Mouse (Mus musculus): ENCODE measurements around the gene Slc38a3. TPM values are rescaled to one million over a fixed set of nuclear protein-coding genes. Genes with fewer than 3 reads are reported as not detected.

Slc38a3 gene
- polyA plus RNA-seq, 1 experiment from 2014 or later = 2.8 TPM

DNA sequence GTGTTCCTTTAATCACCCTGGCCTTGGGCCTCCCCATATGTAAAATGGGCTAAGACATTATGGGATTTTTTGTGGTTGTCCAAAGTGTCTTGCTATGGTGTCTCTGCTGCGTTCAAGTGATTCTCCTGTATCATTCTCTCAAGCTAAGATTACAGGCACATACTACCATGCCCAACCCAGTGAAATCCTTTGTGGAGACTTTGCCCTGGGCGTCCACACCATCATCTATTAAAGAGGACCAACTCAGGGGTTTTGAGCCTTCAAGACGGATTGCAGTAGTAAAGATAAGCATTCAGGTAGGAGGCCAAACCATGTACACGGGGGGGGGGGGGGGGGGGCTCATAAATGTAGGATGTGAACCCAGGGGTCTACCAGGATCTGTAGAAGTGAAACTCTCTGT, 14.7 kb downstream of the Slc38a3 start:
- ATAC-seq (replicated peaks; ENCODE audit: insufficient number of reproducible peaks, low FRiP score, low TSS enrichment) = no peak
- 69% methylated on average over 4 of the region's 4 CpGs for WGBS (ENCODE audit: insufficient replicate concordance)
- no peak overlapping the region for H3K27ac ChIP-seq (ENCODE audit: low read depth, low read length)
- no peak overlapping the region for H3K4me3 ChIP-seq (ENCODE audit: low read depth, low read length)
- H3K4me2 ChIP-seq = no peak overlapping the region
- H3K27me3 ChIP-seq (ENCODE audit: control insufficient read depth, insufficient read depth, low read length) = peaks cover 3% of the 10 kb centered on the region; the same call in 1 of the 2 replicates
- no peaks in the 10 kb centered on the region for H3K9me3 ChIP-seq (replicated peaks; ENCODE audit: control insufficient read depth, low read length)
- no peaks in the 10 kb centered on the region for H3K36me3 ChIP-seq (ENCODE audit: control insufficient read depth, insufficient read depth, low read length)
- H3K9ac ChIP-seq (ENCODE audit: low read depth, low read length) = no peak overlapping the region
- peaks cover 9% of the 10 kb centered on the region for H3K4me1 ChIP-seq (ENCODE audit: control insufficient read depth, insufficient read depth, low read length)

DNA sequence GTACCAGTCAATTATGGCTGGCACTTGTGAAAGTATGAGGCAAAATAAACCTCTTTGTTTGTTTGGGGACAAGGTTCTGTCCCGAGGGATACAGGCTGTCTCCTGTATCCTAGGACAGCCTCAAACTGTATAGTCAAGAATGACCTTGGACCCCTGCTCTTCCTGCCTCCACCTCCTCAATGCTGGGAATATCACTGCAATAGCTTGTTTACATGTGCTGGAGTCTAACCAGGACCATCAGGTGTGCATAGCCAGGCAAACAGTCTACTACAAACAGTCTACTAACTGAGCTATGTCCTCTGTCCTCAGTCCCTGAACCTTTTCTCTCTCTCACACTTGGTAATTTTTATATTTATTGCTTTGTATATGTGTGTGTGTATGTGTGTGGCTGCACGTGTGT, 15.9 kb downstream of the Slc38a3 start:
- WGBS (ENCODE audit: insufficient replicate concordance) = 66% methylated on average over 2 of the region's 2 CpGs
- H3K36me3 ChIP-seq (ENCODE audit: control insufficient read depth, insufficient read depth, low read length) = no peaks in the 10 kb centered on the region
- ATAC-seq (replicated peaks; ENCODE audit: insufficient number of reproducible peaks, low FRiP score, low TSS enrichment) = no peak
- no peak overlapping the region for H3K4me2 ChIP-seq
- H3K9me3 ChIP-seq (replicated peaks; ENCODE audit: control insufficient read depth, low read length) = no peaks in the 10 kb centered on the region
- peaks cover 9% of the 10 kb centered on the region for H3K4me1 ChIP-seq (ENCODE audit: control insufficient read depth, insufficient read depth, low read length)
- H3K9ac ChIP-seq (ENCODE audit: low read depth, low read length) = no peak overlapping the region
- no peak overlapping the region for H3K4me3 ChIP-seq (ENCODE audit: low read depth, low read length)
- H3K27ac ChIP-seq (ENCODE audit: low read depth, low read length) = no peak overlapping the region
- no peaks in the 10 kb centered on the region for H3K27me3 ChIP-seq (ENCODE audit: control insufficient read depth, insufficient read depth, low read length)

GRCm38 (mm10) chr9:107650708-107651481, 18.4 kb downstream of the Slc38a3 start:
- 0 out of 2 replicates have a peak overlapping the region, but pooled peaks have one; percentile 16 for H3K9ac ChIP-seq (ENCODE audit: low read depth, low read length)

GRCm38 (mm10) chr9:107650225-107650624, 19.1 kb downstream of the Slc38a3 start:
- Histone ChIP-seq H3K27me3 (ENCODE audit: control insufficient read depth, insufficient read depth, low read length) (no peaks in the 10 kb centered on the region), H3K9ac (ENCODE audit: low read depth, low read length) (no peak overlapping the region)

More at GRCm38 (mm10) chr9:107650708-107651481, 18.4 kb downstream of the Slc38a3 start:
- no peak for ATAC-seq (replicated peaks; ENCODE audit: insufficient number of reproducible peaks, low FRiP score, low TSS enrichment)
- no peak overlapping the region for H3K27ac ChIP-seq (ENCODE audit: low read depth, low read length)
- no peak overlapping the region for H3K4me3 ChIP-seq (ENCODE audit: low read depth, low read length)
- peaks cover 9% of the 10 kb centered on the region for H3K4me1 ChIP-seq (ENCODE audit: control insufficient read depth, insufficient read depth, low read length)
- WGBS (ENCODE audit: insufficient replicate concordance) = 41% methylated on average over 12 of the region's 12 CpGs
- H3K36me3 ChIP-seq (ENCODE audit: control insufficient read depth, insufficient read depth, low read length) = no peaks in the 10 kb centered on the region
- no peak overlapping the region for H3K4me2 ChIP-seq
- H3K9me3 ChIP-seq (replicated peaks; ENCODE audit: control insufficient read depth, low read length) = no peaks in the 10 kb centered on the region
- no peaks in the 10 kb centered on the region for H3K27me3 ChIP-seq (ENCODE audit: control insufficient read depth, insufficient read depth, low read length)

GRCm38 (mm10) chr9:107648767-107649166, 20.6 kb downstream of the Slc38a3 start:
- H3K4me3 ChIP-seq (ENCODE audit: low read depth, low read length) = no peak overlapping the region
- WGBS (ENCODE audit: insufficient replicate concordance) = 49% methylated on average over 3 of the region's 3 CpGs
- H3K4me2 ChIP-seq = no peak overlapping the region
- no peaks in the 10 kb centered on the region for H3K9me3 ChIP-seq (replicated peaks; ENCODE audit: control insufficient read depth, low read length)
- ATAC-seq (replicated peaks; ENCODE audit: insufficient number of reproducible peaks, low FRiP score, low TSS enrichment) = no peak
- no peaks in the 10 kb centered on the region for H3K36me3 ChIP-seq (ENCODE audit: control insufficient read depth, insufficient read depth, low read length)
- H3K27me3 ChIP-seq (ENCODE audit: control insufficient read depth, insufficient read depth, low read length) = no peaks in the 10 kb centered on the region
- no peak overlapping the region for H3K27ac ChIP-seq (ENCODE audit: low read depth, low read length)
- peaks cover 9% of the 10 kb centered on the region for H3K4me1 ChIP-seq (ENCODE audit: control insufficient read depth, insufficient read depth, low read length)
- H3K9ac ChIP-seq (ENCODE audit: low read depth, low read length) = no peak overlapping the region

More at GRCm38 (mm10) chr9:107650225-107650624, 19.1 kb downstream of the Slc38a3 start:
- no peak overlapping the region for H3K27ac ChIP-seq (ENCODE audit: low read depth, low read length)
- H3K9me3 ChIP-seq (replicated peaks; ENCODE audit: control insufficient read depth, low read length) = no peaks in the 10 kb centered on the region
- no peak overlapping the region for H3K4me2 ChIP-seq
- H3K4me3 ChIP-seq (ENCODE audit: low read depth, low read length) = no peak overlapping the region
- no peaks in the 10 kb centered on the region for H3K36me3 ChIP-seq (ENCODE audit: control insufficient read depth, insufficient read depth, low read length)
- ATAC-seq (replicated peaks; ENCODE audit: insufficient number of reproducible peaks, low FRiP score, low TSS enrichment) = no peak
- H3K4me1 ChIP-seq (ENCODE audit: control insufficient read depth, insufficient read depth, low read length) = peaks cover 9% of the 10 kb centered on the region
- WGBS (ENCODE audit: insufficient replicate concordance) = 66% methylated on average over 7 of the region's 7 CpGs

GRCm38 (mm10) chr9:107646975-107647374, 22.4 kb downstream of the Slc38a3 start:
- Histone ChIP-seq H3K9me3 (replicated peaks; ENCODE audit: control insufficient read depth, low read length) (no peaks in the 10 kb centered on the region), H3K27me3 (ENCODE audit: control insufficient read depth, insufficient read depth, low read length) (no peaks in the 10 kb centered on the region), H3K4me3 (ENCODE audit: low read depth, low read length) (no peak overlapping the region), H3K9ac (ENCODE audit: low read depth, low read length) (no peak overlapping the region), H3K4me2 (no peak overlapping the region), H3K27ac (ENCODE audit: low read depth, low read length) (no peak overlapping the region), H3K36me3 (ENCODE audit: control insufficient read depth, insufficient read depth, low read length) (no peaks in the 10 kb centered on the region), H3K4me1 (ENCODE audit: control insufficient read depth, insufficient read depth, low read length) (peaks cover 9% of the 10 kb centered on the region)
- no peak for ATAC-seq (replicated peaks; ENCODE audit: insufficient number of reproducible peaks, low FRiP score, low TSS enrichment)
- WGBS (ENCODE audit: insufficient replicate concordance) = 77% methylated on average over 6 of the region's 6 CpGs

GRCm38 (mm10) chr9:107645577-107645976, 23.8 kb downstream of the Slc38a3 start:
- no peak for ATAC-seq (replicated peaks; ENCODE audit: insufficient number of reproducible peaks, low FRiP score, low TSS enrichment)
- Histone ChIP-seq H3K9me3 (replicated peaks; ENCODE audit: control insufficient read depth, low read length) (no peaks in the 10 kb centered on the region), H3K4me2 (no peak overlapping the region; the same call in 1 of the 2 replicates), H3K27ac (ENCODE audit: low read depth, low read length) (no peak overlapping the region), H3K36me3 (ENCODE audit: control insufficient read depth, insufficient read depth, low read length) (no peaks in the 10 kb centered on the region), H3K4me1 (ENCODE audit: control insufficient read depth, insufficient read depth, low read length) (peaks cover 3% of the 10 kb centered on the region), H3K9ac (ENCODE audit: low read depth, low read length) (no peak overlapping the region), H3K27me3 (ENCODE audit: control insufficient read depth, insufficient read depth, low read length) (no peaks in the 10 kb centered on the region), H3K4me3 (ENCODE audit: low read depth, low read length) (no peak overlapping the region)
- WGBS (ENCODE audit: insufficient replicate concordance) = 11% methylated on average over 5 of the region's 5 CpGs

DNA sequence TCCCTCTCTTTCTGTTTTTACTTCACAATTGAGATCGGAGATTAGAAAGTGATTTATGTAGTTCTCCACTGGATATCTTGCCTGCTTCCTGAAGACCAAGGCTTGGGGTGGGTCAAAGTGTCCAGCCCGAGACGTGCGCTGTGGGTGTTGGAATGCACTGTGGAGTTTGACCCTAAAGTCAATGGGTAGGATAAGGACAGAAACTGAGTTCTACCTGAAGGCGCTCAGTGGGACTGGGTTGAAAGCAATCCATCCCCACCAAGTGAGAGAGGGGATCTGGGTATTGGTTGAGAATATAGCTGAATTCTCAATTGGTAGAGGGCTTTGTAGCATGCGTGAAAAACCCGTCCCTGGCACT, 24.2 kb downstream of the Slc38a3 start:
- no peaks in the 10 kb centered on the region for H3K27me3 ChIP-seq (ENCODE audit: control insufficient read depth, insufficient read depth, low read length)
- H3K4me1 ChIP-seq (ENCODE audit: control insufficient read depth, insufficient read depth, low read length) = no peaks in the 10 kb centered on the region
- H3K9me3 ChIP-seq (replicated peaks; ENCODE audit: control insufficient read depth, low read length) = no peaks in the 10 kb centered on the region
- H3K4me3 ChIP-seq (ENCODE audit: low read depth, low read length) = no peak overlapping the region
- H3K9ac ChIP-seq (ENCODE audit: low read depth, low read length) = peak overlapping the region; percentile 58
- H3K4me2 ChIP-seq = peak overlapping the region; percentile 74
- WGBS (ENCODE audit: insufficient replicate concordance) = 49% methylated on average over 7 of the region's 7 CpGs
- H3K36me3 ChIP-seq (ENCODE audit: control insufficient read depth, insufficient read depth, low read length) = no peaks in the 10 kb centered on the region
- no peak overlapping the region for H3K27ac ChIP-seq (ENCODE audit: low read depth, low read length)
- no peak for ATAC-seq (replicated peaks; ENCODE audit: insufficient number of reproducible peaks, low FRiP score, low TSS enrichment)
